Mouse (Mus musculus) ES-E14 (cell line): ENCODE data around the gene Itga10.

Experiments
- CHD2 ChIP-seq: IDR thresholded peaks from 2 replicates; pipeline ENCODE4 v1.6.1; 2014; ENCODE audit warnings: mild to moderate bottlenecking, low read depth, low read length, inconsistent platforms
- HCFC1 ChIP-seq: IDR thresholded peaks from 2 replicates; pipeline ENCODE4 v1.6.1; 2012; ENCODE audit warnings: low read length, inconsistent platforms, borderline replicate concordance; ENCODE audit not compliant: insufficient read depth
- MAFK ChIP-seq: IDR thresholded peaks from 2 replicates; pipeline ENCODE4 v1.6.1; 2014; ENCODE audit warnings: mild to moderate bottlenecking, low read depth, low read length, inconsistent platforms; ENCODE audit not compliant: insufficient read depth
- ZC3H11A ChIP-seq: IDR thresholded peaks from 2 replicates; pipeline ENCODE4 v1.6.1; 2012; ENCODE audit warnings: low read depth, mild to moderate bottlenecking, inconsistent platforms, low read length, borderline replicate concordance
- ZNF384 ChIP-seq: IDR thresholded peaks from 2 replicates; pipeline ENCODE4 v1.6.1; 2012; ENCODE audit warnings: low read depth, low read length, inconsistent platforms

DNA sequence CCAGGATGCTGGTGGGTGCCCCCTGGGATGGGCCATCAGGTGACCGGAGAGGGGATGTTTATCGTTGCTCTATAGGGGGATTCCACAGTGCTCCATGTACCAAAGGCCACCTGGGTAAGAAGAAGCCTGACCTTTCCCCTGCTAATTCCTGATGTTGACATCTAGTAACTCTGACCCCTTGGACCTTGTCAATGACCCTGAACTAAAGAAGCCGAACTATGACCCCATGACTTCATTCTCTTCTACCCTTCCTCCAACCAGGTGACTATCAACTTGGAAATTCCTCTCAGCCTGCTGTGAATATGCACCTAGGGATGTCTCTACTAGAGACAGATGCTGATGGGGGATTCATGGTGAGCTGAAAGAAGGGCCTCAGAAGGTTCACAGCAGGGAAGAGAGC is 2.0 kb downstream of the Itga10 start:
- no peak for TF ChIP-seq ZNF384
- TF ChIP-seq MAFK: no peak
- no peak for TF ChIP-seq HCFC1
- no peak for TF ChIP-seq CHD2
- TF ChIP-seq ZC3H11A: no peak
